Mouse (Mus musculus) urinary bladder, postnatal 36 days (tissue): ENCODE measurements at regions not wholly inside any gene's neighbourhood (a gene's known extent, or its start where the extent isn't known, plus 50 kb on each side); places are given as distances from the start of the nearest gene placed in this dataset.
"Not testable (repeated sequence)": the region's sequence is repeated elsewhere in the genome, so short reads cannot be mapped to it uniquely, and the experiment has no call there.

Experiments
- DNase-seq, 2 experiments: peaks; one replicate each; pipeline ENCODE4 v3.0.0; 2022; ENCODE audit warnings: low spot score in 2 of 2, mixed read lengths in 1 of 2

GRCm38 (mm10) chr16:61056175-61056574 is 450.8 kb upstream of the Epha6 start:
- DNase-seq, result not testable (repeated sequence)

GRCm38 (mm10) chr16:61041140-61041586 is 435.8 kb upstream of the Epha6 start:
- peak in 1 of 2 experiments; percentile 1 for DNase-seq
